Mouse (Mus musculus) left cerebral cortex, postnatal 36 days (tissue): Measurements from ENCODE around the gene Msrb2. TPM values are rescaled to one million over a fixed set of nuclear protein-coding genes. Genes with fewer than 3 reads are reported as not detected.

ENCODE experiments used
- DNase-seq, 2 experiments: peaks; one replicate each; pipeline ENCODE4 v3.0.0; 2021 to 2022; ENCODE audit warnings: low spot score in 2 of 2, mixed read lengths in 1 of 2
- intact Hi-C: fragments of 180-260 bp; cut with DNase I; formaldehyde crosslinking; loops from one replicate; pipeline ENCODE4 v1.15.1; 2025
- total RNA-seq, 2 experiments: library from RNA; stranded (reverse); gene quantifications; 2 replicates each; pipeline ENCODE4 v1.2.3; 2021

Msrb2 gene
- total RNA-seq, 2 experiments from 2014 or later: 16.2 to 24.3 TPM

- intact Hi-C loops: loop anchor here (2.0 kb wide), 1 partner anchor 17 kb away; no protein-coding TSS in a partner anchor
- no peak for DNase-seq
Measured at GRCm38 (mm10) chr2:19431614-19432323, 60.5 kb downstream of the Msrb2 start.

GRCm38 (mm10) chr2:19444346-19444745 lies 73.1 kb downstream of the Msrb2 start:
- DNase-seq: no peak
- intact Hi-C loops: no loop called here

Other genes starting within 250 kb of the Msrb2 start
- gene Armc3, start 172.1 kb upstream of the Msrb2 start, total RNA-seq: under 1 TPM; 0.47 to 0.54 TPM
- gene Ptf1a, start 74.2 kb downstream of the Msrb2 start, total RNA-seq: not detected
- gene 4921504E06Rik, start 182.5 kb downstream of the Msrb2 start, total RNA-seq: not detected